Mouse (Mus musculus) limb, embryonic 13.5 days (tissue): ENCODE data around the gene Gsk3b. TPM values are rescaled to one million over a fixed set of nuclear protein-coding genes. Genes with fewer than 3 reads are reported as not detected.
"Not testable (repeated sequence)": the region's sequence is repeated elsewhere in the genome, so short reads cannot be mapped to it uniquely, and the experiment has no call there.

Experiments
- ATAC-seq: fragments of 200-750 bp; cut with Nextera tagmentation; 2 replicates; pipeline ENCODE4 v1.8.0; 2017; ENCODE audit warnings: low read depth, moderate number of reproducible peaks, moderate TSS enrichment; ENCODE audit not compliant: low FRiP score
- H3K27ac ChIP-seq: fragments of 300-500 bp; sonication (generic); 2 replicates; pipeline ENCODE4 v1.5.1; 2015; ENCODE audit warnings: inconsistent platforms, mild to moderate bottlenecking, moderate library complexity
- H3K27me3 ChIP-seq: fragments of 300-500 bp; sonication (generic); 2 replicates; pipeline ENCODE4 v1.6.1; 2015; ENCODE audit warnings: mild to moderate bottlenecking, inconsistent platforms
- H3K36me3 ChIP-seq: fragments of 300-500 bp; sonication (generic); 2 replicates; pipeline ENCODE4 v1.6.1; 2015; ENCODE audit warnings: inconsistent platforms, mild to moderate bottlenecking, moderate library complexity
- H3K4me1 ChIP-seq: fragments of 300-500 bp; sonication (generic); 2 replicates; pipeline ENCODE4 v1.6.1; 2015; ENCODE audit warnings: inconsistent platforms
- H3K4me2 ChIP-seq: fragments of 300-500 bp; sonication (generic); replicated peaks from 2 replicates; pipeline ENCODE4 v1.6.1; 2015; ENCODE audit warnings: inconsistent platforms, mild to moderate bottlenecking, moderate library complexity
- H3K4me3 ChIP-seq: fragments of 300-500 bp; sonication (generic); 2 replicates; pipeline ENCODE4 v1.5.1; 2015; ENCODE audit warnings: moderate library complexity, mild to moderate bottlenecking, inconsistent platforms
- H3K9ac ChIP-seq: fragments of 300-500 bp; sonication (generic); 2 replicates; pipeline ENCODE4 v1.6.1; 2015; ENCODE audit warnings: mild to moderate bottlenecking, inconsistent platforms
- H3K9me3 ChIP-seq: fragments of 300-500 bp; sonication (generic); 2 replicates; pipeline ENCODE4 v1.6.1; 2016; ENCODE audit warnings: inconsistent platforms
- WGBS: fragments of 180-500 bp; shearing (Covaris S2); methylation state at CpG from one replicate; pipeline ENCODE4 v1.1.7; 2015; 5-methylcytosine and 5-hydroxymethylcytosine counted together
- polyA plus RNA-seq: library from polyadenylated mRNA; unstranded; fragments of >200 nt; fragmentation: Nextera tagmentation; extraction: Ambion mirVana; gene quantifications from 2 replicates; pipeline ENCODE4 v1.2.1, GENCODE M21; 2015

Gsk3b gene
- polyA plus RNA-seq, 1 experiment from 2014 or later: 69.3 TPM

- Histone ChIP-seq H3K9me3 (no peaks in the 10 kb centered on the region), H3K4me2 (no peak overlapping the region), H3K4me1 (no peaks in the 10 kb centered on the region), H3K36me3 (peaks cover 45% of the 10 kb centered on the region), H3K27me3 (no peaks in the 10 kb centered on the region), H3K9ac (no peak overlapping the region), H3K27ac (no peak overlapping the region), H3K4me3 (no peak overlapping the region)
- WGBS: 58% methylated on average over 4 of the region's 4 CpGs
- no peak for ATAC-seq
Observed at GRCm38 (mm10) chr16:38197299-38197698, 108.5 kb downstream of the Gsk3b start.

- no peaks in the 10 kb centered on the region for H3K27me3 ChIP-seq
- H3K4me1 ChIP-seq: no peaks in the 10 kb centered on the region
- H3K4me3 ChIP-seq: no peak overlapping the region
- H3K36me3 ChIP-seq: peaks cover 34% of the 10 kb centered on the region
- no peak for ATAC-seq
- WGBS: 79% methylated on average over 7 of the region's 7 CpGs
- no peak overlapping the region for H3K27ac ChIP-seq
- H3K9me3 ChIP-seq: no peaks in the 10 kb centered on the region
- H3K4me2 ChIP-seq: no peak overlapping the region
- no peak overlapping the region for H3K9ac ChIP-seq
Observed at GRCm38 (mm10) chr16:38205272-38205671, 116.5 kb downstream of the Gsk3b start.

- not testable (repeated sequence) for H3K9me3 ChIP-seq, H3K4me2 ChIP-seq, H3K27me3 ChIP-seq, H3K9ac ChIP-seq, H3K27ac ChIP-seq, ATAC-seq, H3K4me3 ChIP-seq, H3K4me1 ChIP-seq
- peaks cover 39% of the 10 kb centered on the region for H3K36me3 ChIP-seq
- WGBS: 92% methylated on average over 5 of the region's 5 CpGs
Observed at GRCm38 (mm10) chr16:38222491-38222890, 133.7 kb downstream of the Gsk3b start.

GRCm38 (mm10) chr16:38236936-38237585 lies 148.3 kb downstream of the Gsk3b start:
- H3K4me2 ChIP-seq: no peak overlapping the region
- peaks cover 36% of the 10 kb centered on the region for H3K36me3 ChIP-seq
- ATAC-seq: no peak
- no peak overlapping the region for H3K4me3 ChIP-seq
- WGBS: 87% methylated on average over 4 of the region's 4 CpGs
- no peaks in the 10 kb centered on the region for H3K4me1 ChIP-seq
- H3K27ac ChIP-seq: no peak overlapping the region
- no peaks in the 10 kb centered on the region for H3K9me3 ChIP-seq
- H3K9ac ChIP-seq: no peak overlapping the region
- H3K27me3 ChIP-seq: no peaks in the 10 kb centered on the region

GRCm38 (mm10) chr16:38239729-38240128 lies 150.9 kb downstream of the Gsk3b start:
- H3K9ac ChIP-seq: no peak overlapping the region
- 74% methylated on average over 5 of the region's 5 CpGs for WGBS
- H3K4me2 ChIP-seq: no peak overlapping the region
- H3K27ac ChIP-seq: no peak overlapping the region
- no peak for ATAC-seq
- H3K9me3 ChIP-seq: no peaks in the 10 kb centered on the region
- H3K36me3 ChIP-seq: peaks cover 43% of the 10 kb centered on the region
- H3K27me3 ChIP-seq: no peaks in the 10 kb centered on the region
- no peak overlapping the region for H3K4me3 ChIP-seq
- H3K4me1 ChIP-seq: no peaks in the 10 kb centered on the region

DNA sequence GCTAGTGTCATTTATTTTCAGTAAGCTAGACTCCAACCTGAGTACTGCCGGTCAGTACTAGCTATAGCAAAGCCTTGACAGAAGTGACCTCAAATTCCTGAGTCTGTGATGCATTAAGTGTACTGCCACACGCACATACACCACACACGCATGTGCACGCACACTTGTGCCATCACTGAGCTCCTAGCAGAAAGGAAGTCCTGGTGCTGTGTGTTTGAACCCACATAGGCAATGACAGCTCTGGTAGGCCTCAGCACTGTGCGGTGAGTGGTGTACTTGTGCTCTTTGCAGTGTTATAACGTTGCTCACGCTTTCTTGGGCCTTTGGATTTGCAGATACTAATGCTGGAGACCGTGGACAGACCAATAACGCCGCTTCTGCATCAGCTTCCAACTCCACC lies 151.4 kb downstream of the Gsk3b start:
- Histone ChIP-seq H3K27me3 (no peaks in the 10 kb centered on the region), H3K27ac (no peak overlapping the region), H3K4me1 (no peaks in the 10 kb centered on the region), H3K4me2 (no peak overlapping the region), H3K4me3 (no peak overlapping the region), H3K9ac (no peak overlapping the region), H3K9me3 (no peaks in the 10 kb centered on the region), H3K36me3 (peaks cover 43% of the 10 kb centered on the region)
- 95% methylated on average over 10 of the region's 10 CpGs for WGBS
- no peak for ATAC-seq

- Histone ChIP-seq H3K9ac (no peak overlapping the region), H3K9me3 (no peaks in the 10 kb centered on the region), H3K36me3 (peaks cover 37% of the 10 kb centered on the region), H3K27me3 (no peaks in the 10 kb centered on the region), H3K27ac (no peak overlapping the region), H3K4me2 (no peak overlapping the region), H3K4me1 (peaks cover 26% of the 10 kb centered on the region), H3K4me3 (no peak overlapping the region)
- ATAC-seq: no peak
- WGBS: 87% methylated on average over 6 of the region's 6 CpGs
Observed at GRCm38 (mm10) chr16:38244111-38244510, 155.3 kb downstream of the Gsk3b start.

GRCm38 (mm10) chr16:38245379-38245778 lies 156.6 kb downstream of the Gsk3b start:
- H3K27me3 ChIP-seq: no peaks in the 10 kb centered on the region
- H3K9me3 ChIP-seq: no peaks in the 10 kb centered on the region
- H3K27ac ChIP-seq: no peak overlapping the region
- peaks cover 28% of the 10 kb centered on the region for H3K36me3 ChIP-seq
- H3K4me3 ChIP-seq: no peak overlapping the region
- H3K4me1 ChIP-seq: peaks cover 27% of the 10 kb centered on the region
- WGBS: 34% methylated on average over 2 of the region's 2 CpGs
- no peak for ATAC-seq
- no peak overlapping the region for H3K9ac ChIP-seq
- no peak overlapping the region for H3K4me2 ChIP-seq

GRCm38 (mm10) chr16:38245849-38246585 lies 157.2 kb downstream of the Gsk3b start:
- peaks cover 23% of the 10 kb centered on the region for H3K36me3 ChIP-seq
- H3K4me1 ChIP-seq: peaks cover 27% of the 10 kb centered on the region
- no peak overlapping the region for H3K4me3 ChIP-seq
- no peak for ATAC-seq
- no peak overlapping the region for H3K9ac ChIP-seq
- H3K9me3 ChIP-seq: no peaks in the 10 kb centered on the region
- H3K27ac ChIP-seq: no peak overlapping the region
- no peaks in the 10 kb centered on the region for H3K27me3 ChIP-seq
- H3K4me2 ChIP-seq: no peak overlapping the region
- 62% methylated on average over 5 of the region's 5 CpGs for whole genome bisulfite sequencing

GRCm38 (mm10) chr16:38248331-38248961 lies 159.6 kb downstream of the Gsk3b start:
- H3K9me3 ChIP-seq: no peaks in the 10 kb centered on the region
- ATAC-seq: peak; percentile 65
- H3K4me2 ChIP-seq: peak overlapping the region; percentile 41
- no peaks in the 10 kb centered on the region for H3K27me3 ChIP-seq
- no peak overlapping the region for H3K27ac ChIP-seq
- H3K4me3 ChIP-seq: no peak overlapping the region
- H3K4me1 ChIP-seq: peaks cover 27% of the 10 kb centered on the region
- no peak overlapping the region for H3K9ac ChIP-seq
- peaks cover 6% of the 10 kb centered on the region for H3K36me3 ChIP-seq
- WGBS: 17% methylated on average over 13 of the region's 13 CpGs

GRCm38 (mm10) chr16:38250467-38250866 lies 161.7 kb downstream of the Gsk3b start:
- H3K4me3 ChIP-seq: no peak overlapping the region
- WGBS: 89% methylated on average over 6 of the region's 6 CpGs

GRCm38 (mm10) chr16:38254001-38254400 lies 165.2 kb downstream of the Gsk3b start:
- no peaks in the 10 kb centered on the region for H3K36me3 ChIP-seq
- 84% methylated on average over 14 of the region's 14 CpGs for WGBS
- no peaks in the 10 kb centered on the region for H3K27me3 ChIP-seq
- H3K9ac ChIP-seq: no peak overlapping the region
- H3K4me2 ChIP-seq: no peak overlapping the region
- H3K27ac ChIP-seq: no peak overlapping the region
- H3K4me3 ChIP-seq: no peak overlapping the region
- H3K9me3 ChIP-seq: no peaks in the 10 kb centered on the region
- no peak for ATAC-seq
- peaks cover 2% of the 10 kb centered on the region for H3K4me1 ChIP-seq

More at GRCm38 (mm10) chr16:38250467-38250866, 161.7 kb downstream of the Gsk3b start:
- Histone ChIP-seq H3K36me3 (peaks cover 1% of the 10 kb centered on the region), H3K4me1 (peaks cover 27% of the 10 kb centered on the region), H3K4me2 (no peak overlapping the region), H3K9me3 (no peaks in the 10 kb centered on the region), H3K27ac (no peak overlapping the region), H3K9ac (no peak overlapping the region), H3K27me3 (no peaks in the 10 kb centered on the region)
- no peak for ATAC-seq
